Mouse (Mus musculus) lung, postnatal 0 days (tissue): ENCODE measurements at regions not wholly inside any gene's neighbourhood (a gene's known extent, or its start where the extent isn't known, plus 50 kb on each side); places are given as distances from the start of the nearest gene placed in this dataset.

Experiments used
- ATAC-seq: fragments of 200-750 bp; cut with Nextera tagmentation; 2 replicates; pipeline ENCODE4 v1.8.0; 2017; ENCODE audit warnings: moderate library complexity
- DNase-seq: peaks from one replicate; pipeline ENCODE4 v3.0.0-alpha.2; 2016; ENCODE audit warnings: low spot score
- H3K27ac ChIP-seq: fragments of 300-500 bp; sonication (generic); 2 replicates; pipeline ENCODE4 v1.5.1; 2014; ENCODE audit warnings: antibody characterized with exemption, mild to moderate bottlenecking, low read length, mixed read lengths
- H3K27me3 ChIP-seq: fragments of 300-500 bp; sonication (generic); replicated peaks from 2 replicates; pipeline ENCODE4 v1.6.1; 2014; ENCODE audit warnings: low read length, mixed read lengths; ENCODE audit not compliant: insufficient read depth
- H3K36me3 ChIP-seq: fragments of 300-500 bp; sonication (generic); 2 replicates; pipeline ENCODE4 v1.6.1; 2014; ENCODE audit warnings: low read length, mixed read lengths; ENCODE audit not compliant: insufficient read depth
- H3K4me1 ChIP-seq: fragments of 300-500 bp; sonication (generic); 2 replicates; pipeline ENCODE4 v1.6.1; 2014; ENCODE audit warnings: antibody characterized with exemption, low read depth, low read length, mixed read lengths; ENCODE audit not compliant: insufficient read depth
- H3K4me2 ChIP-seq: fragments of 300-500 bp; sonication (generic); replicated peaks from 2 replicates; pipeline ENCODE4 v1.6.1; 2014; ENCODE audit warnings: low read depth, mild to moderate bottlenecking, low read length, moderate library complexity, mixed read lengths
- H3K4me3 ChIP-seq: fragments of 300-500 bp; sonication (generic); 2 replicates; pipeline ENCODE4 v1.5.1; 2014; ENCODE audit warnings: low read depth, low read length
- H3K9ac ChIP-seq: fragments of 300-500 bp; sonication (generic); replicated peaks from 2 replicates; pipeline ENCODE4 v1.6.1; 2014; ENCODE audit warnings: low read depth, mild to moderate bottlenecking
- H3K9me3 ChIP-seq: fragments of 300-500 bp; sonication (generic); 2 replicates; pipeline ENCODE4 v1.6.1; 2016; ENCODE audit warnings: low read length, mixed read lengths
- CTCF ChIP-seq: IDR thresholded peaks from 2 replicates; pipeline ENCODE4 v1.5.1; 2016; ENCODE audit warnings: antibody characterized with exemption, mild to moderate bottlenecking
- EP300 ChIP-seq: IDR thresholded peaks from 2 replicates; pipeline ENCODE4 v1.6.1; 2016; ENCODE audit warnings: antibody characterized with exemption, mild to moderate bottlenecking, control low read depth
- WGBS: fragments of 180-500 bp; shearing (Covaris S2); extraction: QIAGEN DNeasy Blood & Tissue Kit; methylation state at CpG from one replicate; pipeline ENCODE4 v1.1.7; 2014; 5-methylcytosine and 5-hydroxymethylcytosine counted together

GRCm38 (mm10) chr17:62464994-62465393, 416.1 kb downstream of the Efna5 start:
- no peaks in the 10 kb centered on the region for H3K27me3 ChIP-seq
- H3K4me1 ChIP-seq, result no peaks in the 10 kb centered on the region
- no peak overlapping the region for H3K4me2 ChIP-seq
- peak; percentile 19 for DNase-seq
- H3K36me3 ChIP-seq, result no peaks in the 10 kb centered on the region
- no peak overlapping the region for H3K27ac ChIP-seq
- no peak for ATAC-seq
- no peak overlapping the region for H3K4me3 ChIP-seq
- 58% methylated on average over 4 of the region's 4 CpGs for WGBS
- H3K9ac ChIP-seq, result no peak overlapping the region
- TF ChIP-seq CTCF (no peak), EP300 (no peak)
- no peaks in the 10 kb centered on the region for H3K9me3 ChIP-seq

DNA sequence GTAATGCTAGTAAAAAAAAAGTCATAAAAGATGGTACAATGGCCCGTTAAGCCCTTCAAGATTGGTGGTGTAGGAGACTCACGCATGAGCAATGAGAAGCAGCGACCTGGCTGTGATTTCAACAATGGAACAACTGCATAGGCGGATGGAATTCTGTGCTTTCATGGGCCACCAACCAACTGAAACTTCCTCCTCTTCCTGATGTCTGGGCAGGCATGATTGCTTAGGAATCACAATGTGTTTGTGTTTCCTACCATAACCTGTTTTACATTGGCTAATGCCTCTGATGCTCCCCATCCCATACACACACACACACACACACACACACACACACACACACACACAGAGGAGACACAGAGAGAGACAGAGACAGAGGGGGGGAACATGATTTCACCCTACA, 416.9 kb downstream of the Efna5 start:
- TF ChIP-seq CTCF (no peak), EP300 (no peak)
- 93% methylated on average over 4 of the region's 4 CpGs for WGBS
- Histone ChIP-seq H3K27me3 (no peaks in the 10 kb centered on the region), H3K4me3 (no peak overlapping the region), H3K4me2 (no peak overlapping the region), H3K9ac (no peak overlapping the region), H3K27ac (no peak overlapping the region), H3K9me3 (no peaks in the 10 kb centered on the region), H3K4me1 (no peaks in the 10 kb centered on the region), H3K36me3 (no peaks in the 10 kb centered on the region)
- ATAC-seq (no peak), DNase-seq (no peak)

DNA sequence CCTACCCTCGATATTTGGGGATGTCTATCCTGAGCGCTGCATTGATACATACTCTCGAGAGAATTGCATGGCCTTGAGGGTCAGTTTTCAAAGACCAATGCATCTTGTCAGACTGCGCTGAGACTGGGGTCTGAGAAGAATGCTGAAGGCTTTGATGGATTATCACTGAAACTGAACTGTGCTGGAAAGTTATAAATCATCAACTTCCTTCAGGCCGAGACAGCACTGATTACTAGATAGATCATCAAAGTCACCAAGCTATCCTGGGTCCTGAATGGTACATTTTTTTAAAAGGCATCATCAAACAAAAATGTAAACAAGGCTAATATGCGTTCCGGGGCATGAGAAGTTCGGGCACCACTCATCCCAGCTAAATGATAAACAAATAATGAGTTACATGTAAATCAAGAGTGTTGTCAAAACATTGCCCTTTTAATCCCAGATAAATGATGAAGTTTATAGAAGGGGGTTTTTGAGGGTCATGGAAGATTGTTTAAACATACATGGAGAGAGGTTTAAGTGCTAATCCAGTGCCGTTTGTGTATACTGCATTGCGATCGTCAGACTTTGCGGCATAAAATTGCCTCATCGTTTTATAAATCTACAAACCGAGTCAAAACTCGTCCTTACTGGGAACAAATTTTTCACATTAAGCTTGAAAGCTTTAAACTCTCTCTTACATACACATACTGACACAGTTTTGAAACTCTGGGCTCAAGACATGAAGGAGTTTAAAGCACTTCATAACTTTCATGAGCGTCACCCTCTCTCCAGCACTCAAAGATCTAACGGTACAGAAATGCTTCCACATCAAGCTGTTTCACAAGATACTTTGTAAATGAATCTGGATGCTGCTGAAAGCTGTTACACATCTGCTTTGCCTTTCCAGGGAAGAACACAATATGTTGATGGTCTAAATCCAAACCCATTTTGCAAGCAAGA, 419.5 kb downstream of the Efna5 start:
- 13% methylated on average over 17 of the region's 17 CpGs for WGBS
- peak; percentile 87 for DNase-seq
- no peak overlapping the region for H3K4me2 ChIP-seq

DNA sequence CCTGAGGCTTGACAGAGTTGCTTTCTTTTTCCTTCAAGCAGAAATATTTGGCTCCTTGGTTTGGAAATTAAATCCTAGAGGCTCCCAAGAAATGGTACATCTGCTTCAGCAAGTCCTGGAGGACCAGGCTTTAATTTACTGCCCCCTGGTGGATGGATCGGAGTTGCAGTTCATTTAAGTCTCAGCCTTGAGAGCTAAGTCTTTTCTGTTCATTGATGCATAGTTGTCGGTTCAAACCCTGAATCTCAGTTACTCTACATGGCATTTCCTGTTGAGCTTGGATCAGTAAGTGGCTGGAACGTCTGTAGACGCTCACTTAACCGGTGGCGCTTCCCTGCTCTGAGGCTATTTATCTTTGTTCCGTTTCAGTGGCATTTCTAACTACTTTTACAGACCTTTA, 422.2 kb downstream of the Efna5 start:
- Histone ChIP-seq H3K4me3 (no peak overlapping the region), H3K4me2 (no peak overlapping the region), H3K36me3 (no peaks in the 10 kb centered on the region), H3K27ac (no peak overlapping the region), H3K9ac (no peak overlapping the region), H3K27me3 (no peaks in the 10 kb centered on the region), H3K4me1 (no peaks in the 10 kb centered on the region), H3K9me3 (no peaks in the 10 kb centered on the region)
- TF ChIP-seq CTCF, result peak; percentile 77
- TF ChIP-seq EP300, result no peak
- ATAC-seq (no peak), DNase-seq (peak; percentile 70)
- 44% methylated on average over 7 of the region's 7 CpGs for WGBS

More for the DNA sequence above, 419.5 kb downstream of the Efna5 start:
- H3K27ac ChIP-seq, result no peak overlapping the region
- no peak overlapping the region for H3K9ac ChIP-seq
- H3K27me3 ChIP-seq, result no peaks in the 10 kb centered on the region
- H3K9me3 ChIP-seq, result no peaks in the 10 kb centered on the region
- no peak for TF ChIP-seq CTCF
- no peak for TF ChIP-seq EP300
- peak; percentile 85 for ATAC-seq
- no peak overlapping the region for H3K4me3 ChIP-seq
- H3K4me1 ChIP-seq, result no peaks in the 10 kb centered on the region
- no peaks in the 10 kb centered on the region for H3K36me3 ChIP-seq

GRCm38 (mm10) chr17:62438045-62438444, 443.1 kb downstream of the Efna5 start:
- Histone ChIP-seq H3K36me3 (no peaks in the 10 kb centered on the region), H3K4me3 (no peak overlapping the region), H3K9me3 (no peaks in the 10 kb centered on the region), H3K27ac (no peak overlapping the region), H3K4me1 (no peaks in the 10 kb centered on the region), H3K27me3 (no peaks in the 10 kb centered on the region), H3K4me2 (no peak overlapping the region), H3K9ac (no peak overlapping the region)
- ATAC-seq, result no peak
- no peak for DNase-seq
- TF ChIP-seq EP300 (no peak), CTCF (no peak)
- WGBS, result 71% methylated on average over 4 of the region's 4 CpGs

DNA sequence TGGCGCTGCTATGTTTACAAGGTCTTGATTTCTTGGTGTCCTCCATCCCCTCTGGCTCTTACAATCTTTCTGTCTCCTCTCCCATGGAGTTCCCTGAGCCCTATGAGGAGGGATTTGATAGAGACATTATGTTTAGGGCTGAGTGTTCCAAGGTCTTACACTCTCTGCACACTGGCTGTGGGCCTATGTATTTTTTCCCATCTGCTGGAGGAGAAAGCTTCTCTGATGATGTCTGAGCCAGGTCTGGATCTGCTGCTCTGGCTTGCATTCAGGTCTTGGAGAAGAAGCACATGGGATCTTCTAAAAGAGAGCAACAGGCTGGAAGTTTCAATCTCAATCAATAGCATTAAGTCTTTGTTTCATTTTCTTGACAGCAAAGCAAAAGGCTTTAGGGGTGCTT, 445.1 kb downstream of the Efna5 start:
- H3K4me3 ChIP-seq, result no peak overlapping the region
- no peak for TF ChIP-seq EP300
- no peak for TF ChIP-seq CTCF
- H3K9me3 ChIP-seq, result no peaks in the 10 kb centered on the region
- no peaks in the 10 kb centered on the region for H3K27me3 ChIP-seq
- H3K4me2 ChIP-seq, result no peak overlapping the region
- no peaks in the 10 kb centered on the region for H3K4me1 ChIP-seq
- 59% methylated on average over 1 of the region's 1 CpGs for WGBS
- H3K9ac ChIP-seq, result no peak overlapping the region
- DNase-seq, result peak; percentile 25
- H3K36me3 ChIP-seq, result no peaks in the 10 kb centered on the region
- peak; percentile 57; the same call in 1 of the 2 replicates for ATAC-seq
- H3K27ac ChIP-seq, result no peak overlapping the region
